Mouse (Mus musculus): ENCODE results near the gene Spib.

DNA sequence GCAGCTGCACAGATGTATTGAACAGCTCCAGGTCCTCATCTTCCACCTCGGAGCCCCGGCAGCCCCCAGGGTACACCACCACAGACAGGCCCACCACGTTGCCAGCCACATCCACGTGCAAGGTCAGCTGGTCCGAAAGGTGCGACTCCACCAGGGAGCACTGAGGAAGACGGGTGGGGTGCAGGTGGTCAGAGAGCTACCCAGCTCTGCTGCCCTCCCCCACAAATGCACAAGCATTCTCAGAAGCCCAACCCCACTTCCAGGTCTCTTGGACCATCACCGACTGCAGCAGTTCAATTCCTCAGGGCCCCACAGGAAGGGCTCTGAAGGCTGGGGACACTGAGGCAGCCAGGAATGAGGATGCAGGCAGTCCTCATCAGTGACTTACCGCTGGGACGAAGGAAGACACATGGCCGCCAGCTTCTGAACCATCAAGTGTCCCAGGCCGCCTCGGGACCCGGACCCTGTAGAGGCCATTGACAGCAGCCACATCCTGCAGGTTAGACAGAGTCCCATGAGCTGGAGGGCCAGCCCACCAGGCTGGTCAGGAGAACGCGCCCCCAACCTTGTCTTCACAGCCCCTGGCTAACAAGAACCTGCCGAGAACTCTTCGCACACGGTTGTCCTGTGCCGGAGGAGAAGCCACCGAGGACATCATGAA, 39.6 kb downstream of the Spib start:
- TF ChIP-seq CTCF (IDR thresholded peaks at IDR 0.05; ENCODE audit: low read depth) (no peak), EP300 (IDR thresholded peaks at IDR 0.05; ENCODE audit: low read depth) (no peak)
